ENCODE assay signal across 7 mouse cellular contexts in the genomic region with DNA sequence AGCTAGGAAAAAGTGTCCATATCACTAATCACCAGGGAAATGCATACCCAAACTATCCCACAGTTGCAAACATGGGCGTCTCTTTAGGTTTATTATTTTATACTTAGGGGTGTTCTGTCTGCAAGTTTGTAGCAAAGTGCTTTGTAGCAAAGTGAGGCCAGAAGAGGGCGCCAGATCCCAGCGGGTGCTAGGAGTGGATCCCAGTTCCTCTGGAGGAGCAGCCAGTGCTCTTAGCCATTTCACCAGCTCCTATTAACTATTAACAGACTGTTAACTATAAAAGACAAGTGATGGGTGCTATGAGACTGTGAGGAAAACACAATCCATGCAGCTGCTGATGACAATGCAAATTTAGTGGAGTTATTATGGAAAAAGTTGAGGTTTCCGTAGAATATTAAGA. TPM values are rescaled to one million over a fixed set of nuclear protein-coding genes. Genes with fewer than 3 reads are reported as not detected.
DNase-seq lines count a peak whose midpoint lies in the region; ATAC-seq and TF ChIP-seq lines count a peak whose summit lies in the region.

No protein-coding gene starts in this region.

- no peak overlapping the region for H3K4me3 ChIP-seq in G1E (ENCODE audit: low read depth, low read length)

- peak; percentile 48; the same call in 1 of the 2 replicates for ATAC-seq in G1E (ENCODE audit: extremely low read depth, insufficient number of reproducible peaks, low FRiP score, poor library complexity, severe bottlenecking)

- peak; percentile 73 for DNase-seq in G1E (ENCODE audit: low spot score)
- DNase-seq in adrenal gland, postnatal 10 days: peak; percentile 96
- DNase-seq in embryo, embryonic 9.5 days (ENCODE audit: extremely low spot score): peak; percentile 65
- DNase-seq in heart, postnatal 25 days (ENCODE audit: low spot score): peak; percentile 20
- peak; percentile 70 for DNase-seq in layer of hippocampus, adult 9-11 months
- DNase-seq in lung, postnatal 36 days: peak; percentile 89
- peak; percentile 45 for DNase-seq in spleen, adult 12 weeks (ENCODE audit: low spot score)

- no peaks in the 10 kb centered on the region for H3K36me3 ChIP-seq in G1E (replicated peaks)

- no peaks in the 10 kb centered on the region for H3K9me3 ChIP-seq in G1E (replicated peaks)

- H3K27me3 ChIP-seq in G1E (ENCODE audit: insufficient read depth, low read length): no peaks in the 10 kb centered on the region; the same call in none of the 2 replicates

- intact Hi-C loops in heart, postnatal 25 days (cut with DNase I): no loop called here

- peak; percentile 78 for TF ChIP-seq CTCF in G1E (IDR thresholded peaks at IDR 0.05; ENCODE audit: low read depth, low read length)

- H3K4me1 ChIP-seq in G1E (ENCODE audit: insufficient read depth, low read depth, low read length): no peaks in the 10 kb centered on the region

RNA-seq across cellular contexts. Expression of a gene that starts 3.6 kb away (rescaled TPM):
- total RNA-seq in G1E (2014; fragmentation: Nextera tagmentation) (not detected in 2 replicates), G1E (2017) (0.12 and 0.38 TPM in 2 replicates)
- polyA plus RNA-seq in G1E (2012): not detected in 2 replicates
- total RNA-seq in adrenal gland, postnatal 10 days (2021): under 1 TPM; 0.51 to 0.96 TPM
- 1 to 10 TPM in 1 of 2 experiments, under 1 TPM in 1; 0.96 to 1.2 TPM for total RNA-seq in heart, postnatal 25 days (2021)

RNA-seq across cellular contexts. Expression of a gene that starts 28.0 kb away (rescaled TPM):
- total RNA-seq in G1E (2014; fragmentation: Nextera tagmentation) (1.7 and 2.1 TPM in 2 replicates), G1E (2017) (3.8 and 4.2 TPM in 2 replicates)
- 2.5 TPM in 2 replicates for polyA plus RNA-seq in G1E (2012)
- 1 to 10 TPM; 8.1 to 9.4 TPM for total RNA-seq in adrenal gland, postnatal 10 days (2021)
- 1 to 10 TPM; 2.6 to 2.8 TPM for total RNA-seq in heart, postnatal 25 days (2021)

RNA-seq across cellular contexts. Expression of a gene that starts 33.2 kb away (rescaled TPM):
- total RNA-seq in G1E (2014; fragmentation: Nextera tagmentation) (13.3 and 14.5 TPM in 2 replicates), G1E (2017) (22.9 and 33.1 TPM in 2 replicates)
- 51.8 and 51.9 TPM in 2 replicates for polyA plus RNA-seq in G1E (2012)
- total RNA-seq in adrenal gland, postnatal 10 days (2021): 10 to 100 TPM; 67.1 to 74.8 TPM
- total RNA-seq in heart, postnatal 25 days (2021): 10 to 100 TPM; 55.3 to 61.0 TPM

RNA-seq across cellular contexts. Expression of a gene that starts 34.8 kb away (rescaled TPM):
- total RNA-seq in G1E (2014; fragmentation: Nextera tagmentation): 10.7 and 20.2 TPM in 2 replicates
- total RNA-seq in G1E (2017): 31.1 and 31.5 TPM in 2 replicates
- 1.0 and 1.3 TPM in 2 replicates for polyA plus RNA-seq in G1E (2012)
- 10 to 100 TPM; 19.1 to 20.1 TPM for total RNA-seq in adrenal gland, postnatal 10 days (2021)
- total RNA-seq in heart, postnatal 25 days (2021): 1 to 10 TPM; 5.9 to 7.1 TPM

RNA-seq across cellular contexts. Expression of a gene that starts 34.9 kb away (rescaled TPM):
- total RNA-seq in G1E (2014; fragmentation: Nextera tagmentation) (69.4 and 73.0 TPM in 2 replicates), G1E (2017) (45.7 and 48.8 TPM in 2 replicates)
- polyA plus RNA-seq in G1E (2012): 33.2 and 34.8 TPM in 2 replicates
- 10 to 100 TPM; 30.4 to 33.3 TPM for total RNA-seq in adrenal gland, postnatal 10 days (2021)
- total RNA-seq in heart, postnatal 25 days (2021): 10 to 100 TPM; 29.9 to 32.9 TPM

Comparison
In these comparisons a context has a peak if more than half of its experiments do, and no peak if none do; other contexts are left out.
1. DNase-seq: peak in every context shown above with its lines; median percentile 96 in adrenal gland, postnatal 10 days; 89 in lung, postnatal 36 days; 73 in G1E; 70 in layer of hippocampus, adult 9-11 months; 65 in embryo, embryonic 9.5 days; 45 in spleen, adult 12 weeks; 20 in heart, postnatal 25 days.